Mouse (Mus musculus) testis, adult 2 months (tissue): ENCODE data around the gene Dscam.

Experiments
- CTCF ChIP-seq: fragments of 200-500 bp; IDR thresholded peaks from 2 replicates; pipeline ENCODE4 v1.5.1; 2012; ENCODE audit warnings: low read depth, mild to moderate bottlenecking, inconsistent platforms, low read length, moderate library complexity; ENCODE audit not compliant: control insufficient read depth, insufficient read depth, insufficient replicate concordance
- POLR2A ChIP-seq: fragments of 200-500 bp; IDR thresholded peaks from 2 replicates; pipeline ENCODE4 v1.6.1; 2012; ENCODE audit warnings: low read depth, mild to moderate bottlenecking, inconsistent platforms, low read length, moderate library complexity; ENCODE audit not compliant: control insufficient read depth

GRCm38 (mm10) chr16:96928011-96928410 is 242.5 kb downstream of the Dscam start:
- TF ChIP-seq CTCF (no peak), POLR2A (no peak)
